Mouse (Mus musculus) 3134 (cell line): Measurements from ENCODE around the gene Kif3a.
"Not testable (repeated sequence)": the region's sequence is repeated elsewhere in the genome, so short reads cannot be mapped to it uniquely, and the experiment has no call there.

ENCODE experiments used
- DNase-seq: peaks from one replicate; pipeline ENCODE4 v3.0.0-alpha.2; 2011; ENCODE audit warnings: low spot score; ENCODE audit not compliant: insufficient read length; ENCODE audit errors: extremely low read depth

Gene Kif3a

GRCm38 (mm10) chr11:53541222-53541621 lies 26.0 kb upstream of the Kif3a start:
- no peak for DNase-seq

GRCm38 (mm10) chr11:53543021-53543420 lies 24.2 kb upstream of the Kif3a start:
- no peak for DNase-seq

DNA sequence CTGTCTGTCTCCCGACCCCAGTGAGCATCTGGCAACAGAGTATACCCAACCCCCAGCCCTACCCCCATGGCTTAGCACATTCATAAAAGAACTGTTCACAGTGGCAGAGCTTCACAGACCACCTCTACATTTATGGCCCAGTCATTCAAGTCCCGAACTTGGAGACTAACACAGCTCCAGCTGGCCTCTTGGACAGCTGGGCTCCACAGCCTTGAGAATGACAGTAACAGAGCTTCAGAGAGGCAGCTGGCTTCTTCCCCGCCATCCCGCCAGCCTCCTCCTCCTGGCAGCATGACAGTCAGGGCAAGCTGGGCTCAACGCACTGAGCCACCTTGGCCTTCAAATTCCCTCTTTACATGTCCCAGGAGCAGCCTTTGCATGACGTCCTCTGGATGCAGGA lies 20.9 kb upstream of the Kif3a start:
- DNase-seq = no peak

- DNase-seq = no peak
These were observed 19.6 kb upstream of the Kif3a start for GRCm38 (mm10) chr11:53547566-53547965.

GRCm38 (mm10) chr11:53548036-53548605 lies 19.1 kb upstream of the Kif3a start:
- no peak for DNase-seq

GRCm38 (mm10) chr11:53550714-53551113 lies 16.5 kb upstream of the Kif3a start:
- DNase-seq = no peak

DNA sequence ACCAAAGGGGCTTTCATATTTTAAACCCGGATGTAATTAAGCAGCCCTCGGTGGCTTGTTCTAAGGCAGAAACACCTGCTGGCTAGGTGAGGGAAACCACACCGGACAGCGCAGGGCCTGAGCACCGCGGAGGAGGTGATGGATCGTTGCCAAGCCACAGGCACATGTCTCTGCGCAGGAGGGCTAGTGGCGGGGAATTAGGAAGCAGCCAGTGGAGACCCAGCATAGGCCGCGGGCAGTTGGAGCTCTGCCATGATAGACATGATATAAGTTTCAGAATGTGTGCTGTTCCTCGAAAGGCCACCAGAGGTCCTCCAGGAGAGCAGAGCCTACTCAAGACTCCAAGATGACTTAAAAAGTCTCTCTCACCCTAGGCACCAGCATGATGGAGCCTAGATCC lies 15.4 kb upstream of the Kif3a start:
- DNase-seq = no peak

- DNase-seq = not testable (repeated sequence)
These were observed 10.7 kb upstream of the Kif3a start for GRCm38 (mm10) chr11:53556529-53556928.

GRCm38 (mm10) chr11:53557992-53558391 lies 9.2 kb upstream of the Kif3a start:
- DNase-seq = not testable (repeated sequence)

DNA sequence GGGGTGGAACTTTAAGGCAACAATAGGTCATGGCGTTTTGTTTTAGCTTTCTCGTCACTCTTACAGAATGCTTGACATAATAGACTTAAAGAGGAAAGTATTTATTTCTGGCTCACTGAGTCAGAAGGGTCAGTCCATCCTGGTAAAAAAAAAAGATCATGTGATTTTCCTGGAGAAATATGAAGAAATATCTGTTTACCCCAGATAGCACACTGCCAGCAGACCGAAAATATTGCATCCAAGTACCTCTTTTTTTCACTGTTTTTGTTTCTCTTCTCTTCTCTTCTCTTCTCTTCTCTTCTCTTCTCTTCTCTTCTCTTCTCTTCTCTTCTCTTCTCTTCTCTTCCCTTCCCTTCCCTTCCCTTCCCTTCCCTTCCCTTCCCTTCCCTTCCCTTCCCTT lies 7.2 kb upstream of the Kif3a start:
- DNase-seq = not testable (repeated sequence)

GRCm38 (mm10) chr11:53561986-53562385 lies 5.2 kb upstream of the Kif3a start:
- DNase-seq = no peak

GRCm38 (mm10) chr11:53566646-53567045 lies 533 bp upstream of the Kif3a start:
- no peak for DNase-seq

GRCm38 (mm10) chr11:53580562-53580961 lies 13.4 kb downstream of the Kif3a start:
- no peak for DNase-seq

GRCm38 (mm10) chr11:53583151-53583550 lies 16.0 kb downstream of the Kif3a start:
- DNase-seq = no peak

DNA sequence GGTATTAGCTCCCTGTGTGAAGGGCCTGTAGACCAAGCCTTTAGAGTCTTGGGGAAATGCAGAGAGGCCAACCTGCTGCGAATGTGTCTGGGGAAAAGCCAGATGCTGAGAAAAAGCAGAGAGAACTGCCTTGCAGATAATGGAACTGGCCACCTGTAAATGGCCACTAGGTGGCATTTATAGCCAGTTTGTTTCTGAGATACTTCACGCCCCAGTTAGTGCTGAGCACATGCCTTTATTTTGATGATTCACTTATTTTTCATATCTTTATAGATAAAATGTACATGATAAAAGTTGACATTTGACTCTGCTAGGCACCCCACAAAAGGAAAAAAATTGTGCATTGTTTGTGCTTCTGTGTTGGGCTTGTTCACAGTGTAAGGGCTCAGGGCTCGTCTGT lies 17.7 kb downstream of the Kif3a start:
- DNase-seq = no peak

DNA sequence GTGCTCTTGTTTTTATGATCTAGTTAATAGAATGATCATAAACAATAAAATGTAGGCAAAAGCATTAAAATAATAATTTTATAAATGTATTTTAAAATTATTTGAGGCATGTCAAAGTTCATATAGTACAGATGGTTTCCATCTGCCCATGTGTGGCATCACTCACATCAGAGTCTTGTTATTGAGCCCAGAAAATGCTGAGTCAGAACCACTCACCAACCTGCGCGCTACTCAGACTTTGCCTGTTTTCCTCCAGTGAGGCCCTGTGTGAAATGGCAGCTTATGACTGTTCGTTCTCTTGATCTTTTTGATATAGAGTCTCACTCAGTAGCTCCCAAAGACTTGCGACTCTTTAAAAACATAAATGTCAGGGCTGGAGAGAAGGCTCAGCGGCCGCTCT lies 18.3 kb downstream of the Kif3a start:
- DNase-seq = no peak

DNA sequence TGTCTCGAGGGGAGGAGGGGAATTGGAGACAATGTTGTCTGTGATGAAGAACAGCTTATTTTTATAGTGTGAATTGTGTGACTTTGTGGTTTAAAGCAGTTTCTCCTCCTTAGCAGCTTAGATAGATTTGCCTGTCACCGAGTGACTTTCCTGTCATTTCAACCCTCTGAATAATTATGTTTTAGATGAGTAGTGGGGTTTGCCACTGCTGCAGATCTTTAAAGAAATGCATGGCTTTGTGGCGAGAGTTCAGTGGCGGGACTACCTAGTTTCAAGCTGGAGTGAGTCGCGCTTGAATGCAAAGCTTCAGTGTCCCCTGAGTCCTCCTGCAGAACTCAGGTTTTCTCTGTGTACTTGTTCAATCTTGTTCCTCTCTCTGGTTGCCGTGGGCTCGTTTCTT lies 21.1 kb downstream of the Kif3a start:
- DNase-seq = no peak

- peak; percentile 26 for DNase-seq
These were observed 23.2 kb downstream of the Kif3a start for GRCm38 (mm10) chr11:53590368-53590768.

GRCm38 (mm10) chr11:53591116-53591515 lies 23.9 kb downstream of the Kif3a start:
- DNase-seq = no peak

DNA sequence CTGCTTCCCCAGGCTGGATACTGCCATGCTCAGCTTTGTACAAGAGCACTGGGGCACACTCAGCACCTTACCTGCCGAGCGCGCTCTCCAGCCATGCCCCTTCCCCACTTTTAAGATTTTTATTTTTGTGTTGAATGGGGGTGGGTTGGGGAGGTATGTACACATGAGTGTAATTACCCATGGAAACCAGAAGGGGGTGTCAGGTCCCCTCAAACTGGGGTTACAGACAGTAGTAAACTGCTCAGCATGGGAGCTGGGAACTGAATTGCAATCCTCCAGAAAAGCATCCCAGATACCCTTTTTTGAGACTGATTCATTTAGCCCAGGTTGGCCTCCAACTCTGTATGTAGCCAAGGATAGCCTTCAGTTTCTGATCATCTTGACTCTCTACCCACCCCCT lies 37.8 kb downstream of the Kif3a start:
- no peak for DNase-seq

DNA sequence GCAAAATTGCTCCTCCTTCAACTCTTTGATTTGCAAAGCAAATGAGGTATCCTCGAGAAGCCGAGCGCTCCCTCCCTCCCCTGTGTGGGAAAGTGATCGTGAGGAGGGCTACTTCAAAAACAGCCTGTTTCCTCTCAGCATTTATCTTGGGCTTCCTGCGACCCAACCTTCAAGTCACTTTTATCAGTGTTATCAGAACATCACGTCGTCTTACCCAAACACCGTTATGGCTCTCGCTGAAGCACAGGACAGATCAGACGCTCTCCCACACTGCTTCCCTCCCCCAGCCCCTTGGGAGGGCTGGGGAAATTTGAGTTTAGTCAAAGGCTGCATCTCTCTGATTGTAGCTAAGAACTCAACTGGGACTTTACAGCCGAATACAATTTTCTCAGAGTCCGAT lies 38.4 kb downstream of the Kif3a start:
- no peak for DNase-seq

- DNase-seq = no peak
These were observed 42.1 kb downstream of the Kif3a start for GRCm38 (mm10) chr11:53609231-53609630.

DNA sequence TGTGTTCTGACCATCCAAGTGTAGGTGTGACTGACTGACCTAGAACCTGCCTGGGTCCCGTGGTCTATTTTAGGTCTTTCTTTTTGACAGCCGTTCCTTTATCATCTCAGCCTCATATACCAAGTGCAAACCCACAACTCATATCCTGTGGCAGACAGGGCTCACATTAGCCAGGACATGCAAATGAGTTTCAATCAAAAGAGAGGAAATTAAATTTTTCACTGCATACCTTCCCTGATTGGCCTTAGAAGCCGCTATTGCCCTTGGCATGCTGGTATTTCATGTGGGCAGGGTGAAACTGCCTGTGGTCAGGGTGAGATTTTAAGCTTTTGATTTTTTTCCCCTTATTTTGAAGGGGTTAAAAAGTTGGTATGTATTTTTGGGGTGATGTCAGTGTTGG lies 42.5 kb downstream of the Kif3a start:
- no peak for DNase-seq
